Mouse (Mus musculus) liver, adult 2 months (tissue): ENCODE results near the gene Morn5.

Source experiments
- CTCF ChIP-seq: fragments of 200-500 bp; IDR thresholded peaks from 2 replicates; pipeline ENCODE4 v1.5.1; 2011; ENCODE audit warnings: low read depth, low read length, control low read depth
- POLR2A ChIP-seq: fragments of 200-500 bp; IDR thresholded peaks from 2 replicates; pipeline ENCODE4 v1.6.1; 2011; ENCODE audit warnings: low read length, control low read depth; ENCODE audit not compliant: insufficient read depth; ENCODE audit errors: extremely low read depth

DNA sequence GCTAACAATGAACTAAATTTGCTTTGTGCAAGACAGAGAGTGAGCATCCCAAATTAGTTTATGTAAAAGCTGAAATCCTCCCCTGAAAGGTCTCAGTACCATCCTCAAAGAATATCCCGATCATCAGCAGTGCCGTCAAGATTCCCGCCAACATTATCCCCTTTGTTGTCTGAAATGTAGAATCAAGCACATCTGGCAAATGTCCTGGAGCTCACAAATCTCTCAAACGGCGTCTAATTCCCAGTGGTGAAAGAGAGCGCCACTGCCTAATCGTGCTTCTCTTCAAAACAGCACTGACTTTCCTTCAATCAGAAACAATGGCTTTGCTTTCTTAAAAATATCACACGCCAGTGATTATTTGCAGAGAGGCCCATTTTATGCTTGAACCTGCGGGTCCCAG, 17.9 kb downstream of the Morn5 start:
- TF ChIP-seq CTCF (no peak), POLR2A (no peak)
